Mouse (Mus musculus) heart, adult 8-10 months (tissue): Measurements from ENCODE around the gene Olfr461. TPM values are rescaled to one million over a fixed set of nuclear protein-coding genes. Genes with fewer than 3 reads are reported as not detected.
"Not testable (repeated sequence)": the region's sequence is repeated elsewhere in the genome, so short reads cannot be mapped to it uniquely, and the experiment has no call there.

ENCODE experiments used
- DNase-seq: peaks from one replicate; pipeline ENCODE4 v3.0.0; 2022; ENCODE audit warnings: low spot score
- total RNA-seq, 4 experiments: library from RNA; stranded (reverse); gene quantifications; 2 replicates each; pipeline ENCODE4 v1.2.4; 2022

The Olfr461 gene
- total RNA-seq, result not detected

GRCm38 (mm10) chr6:40554950-40555349 is at the start of gene Olfr461:
TSS of gene Olfr461 (minus strand) at chr6:40555050.
- no peak for DNase-seq

GRCm38 (mm10) chr6:40598546-40598945 is 43.7 kb upstream of the Olfr461 start:
- not testable (repeated sequence) for DNase-seq

GRCm38 (mm10) chr6:40594804-40595550 is 40.1 kb upstream of the Olfr461 start:
- no peak for DNase-seq

- DNase-seq, result no peak
Observed at GRCm38 (mm10) chr6:40588346-40588745, 33.5 kb upstream of the Olfr461 start.

- DNase-seq, result no peak
Observed at GRCm38 (mm10) chr6:40585645-40586044, 30.8 kb upstream of the Olfr461 start, which contains the start of gene Clec5a. TSS of gene Clec5a (minus strand) at chr6:40585821.

- no peak for DNase-seq
Observed at GRCm38 (mm10) chr6:40584336-40584735, 29.5 kb upstream of the Olfr461 start.

- DNase-seq, result peak; percentile 22
Observed at GRCm38 (mm10) chr6:40576305-40576704, 21.5 kb upstream of the Olfr461 start.

GRCm38 (mm10) chr6:40573618-40574017 is 18.8 kb upstream of the Olfr461 start:
- DNase-seq, result peak; percentile 5

- DNase-seq, result no peak
Observed at GRCm38 (mm10) chr6:40569187-40569586, 14.3 kb upstream of the Olfr461 start, which contains the start of gene Olfr460. TSS of gene Olfr460 (plus strand) at chr6:40569487.

- no peak for DNase-seq
Observed at GRCm38 (mm10) chr6:40544690-40545089, 10.2 kb downstream of the Olfr461 start.

- no peak for DNase-seq
Observed at GRCm38 (mm10) chr6:40519408-40519807, 35.4 kb downstream of the Olfr461 start, which contains the start of gene Prss37. TSS of gene Prss37 (minus strand) at chr6:40519508.

GRCm38 (mm10) chr6:40493229-40493628 is 61.6 kb downstream of the Olfr461 start, which contains the start of gene Tas2r108:
TSS of gene Tas2r108 (plus strand) at chr6:40493529.
- no peak for DNase-seq

Other genes with a start within 250 kb of the Olfr461 start
- 10 to 100 TPM; 14.4 to 18.6 (median 17.4) TPM for gene Agk, start 229.9 kb downstream of the Olfr461 start, total RNA-seq
- 1 to 10 TPM; 3.7 to 6.1 (median 5.0) TPM for gene E330009J07Rik, start 118.9 kb downstream of the Olfr461 start, total RNA-seq
- not detected for gene Wee2, start 116.0 kb downstream of the Olfr461 start, total RNA-seq
- gene Ssbp1, start 83.7 kb downstream of the Olfr461 start, total RNA-seq, result 10 to 100 TPM; 29.8 to 43.8 (median 33.9) TPM
- gene Tas2r137, start 63.8 kb downstream of the Olfr461 start, total RNA-seq, result under 1 TPM in 3 of 4 experiments, not detected in 1; 0.25 to 0.28 (median 0.26) TPM
- not detected for gene Tas2r108, start 61.5 kb downstream of the Olfr461 start, total RNA-seq
- gene Prss37, start 35.5 kb downstream of the Olfr461 start, total RNA-seq, result not detected
- not detected for gene Olfr460, start 14.4 kb upstream of the Olfr461 start, total RNA-seq
- gene Clec5a, start 30.8 kb upstream of the Olfr461 start, total RNA-seq, result 1 to 10 TPM in 2 of 4 experiments, under 1 TPM in 2; 0.29 to 2.2 (median 1.0) TPM
- not detected for gene Tas2r138, start 58.3 kb upstream of the Olfr461 start, total RNA-seq
- under 1 TPM in 3 of 4 experiments, not detected in 1; 0.09 to 0.19 (median 0.14) TPM for gene Mgam, start 73.8 kb upstream of the Olfr461 start, total RNA-seq